Mouse (Mus musculus): ENCODE measurements around the gene Pygm.

DNA sequence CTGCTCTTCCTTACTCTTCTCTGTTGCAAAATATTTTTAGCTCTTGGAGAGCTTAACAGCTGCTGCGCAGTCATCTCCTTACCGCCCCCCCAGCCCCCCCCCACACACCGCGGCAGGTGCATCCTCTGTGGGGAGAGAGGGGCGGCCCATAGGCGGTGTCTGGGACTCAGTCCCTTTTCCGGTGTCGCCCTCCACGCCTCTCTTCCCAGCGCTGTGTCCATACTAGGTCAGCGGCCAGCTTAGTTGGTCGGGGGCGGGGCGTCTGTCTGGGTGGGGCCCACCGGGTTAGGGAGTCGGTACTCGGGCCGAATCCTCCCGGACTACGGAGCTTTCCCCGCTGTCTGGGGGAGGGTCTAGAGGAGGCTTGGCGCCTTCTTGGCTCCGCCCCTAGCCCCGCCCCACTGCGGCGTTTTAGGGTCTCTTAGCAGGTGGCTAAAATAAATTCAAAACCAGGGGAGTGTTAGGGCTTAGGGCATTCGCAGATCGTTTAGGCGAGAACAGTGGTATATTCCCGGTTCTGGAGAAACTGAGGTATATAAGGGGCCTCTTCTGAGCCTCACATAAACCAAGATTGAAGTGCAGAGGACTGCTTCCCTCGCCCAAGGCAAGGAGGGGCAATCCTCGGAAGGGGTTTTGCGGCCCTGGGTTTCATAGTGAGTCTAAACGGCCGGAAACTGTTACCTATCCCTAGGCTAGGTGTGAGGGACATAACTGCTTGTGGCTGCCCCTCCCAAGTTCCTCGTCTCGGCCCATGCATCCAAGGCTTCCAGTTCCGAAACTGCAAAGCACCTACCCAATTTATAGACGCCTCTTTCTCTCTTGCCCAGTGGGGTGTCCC lies 14.5 kb downstream of the Pygm start:
- TF ChIP-seq EP300 (IDR thresholded peaks at IDR 0.05; ENCODE audit: insufficient read depth, low read depth, low read length) (no peak), POLR2A (IDR thresholded peaks at IDR 0.05; ENCODE audit: insufficient read depth, low read depth, low read length) (no peak; the same call in 1 of the 2 replicates)
